Mouse (Mus musculus) megakaryocyte, embryonic 14.5 days (primary cell): ENCODE data around the gene Pparg.

ENCODE experiments used
- FLI1 ChIP-seq: IDR thresholded peaks from 2 replicates; pipeline ENCODE4 v1.6.1; 2012; ENCODE audit warnings: low read length, inconsistent platforms, mixed read lengths
- GATA1 ChIP-seq: IDR thresholded peaks from 3 replicates; pipeline ENCODE4 v1.6.1; 2012; ENCODE audit warnings: mixed read lengths, low read length, inconsistent platforms, borderline replicate concordance

DNA sequence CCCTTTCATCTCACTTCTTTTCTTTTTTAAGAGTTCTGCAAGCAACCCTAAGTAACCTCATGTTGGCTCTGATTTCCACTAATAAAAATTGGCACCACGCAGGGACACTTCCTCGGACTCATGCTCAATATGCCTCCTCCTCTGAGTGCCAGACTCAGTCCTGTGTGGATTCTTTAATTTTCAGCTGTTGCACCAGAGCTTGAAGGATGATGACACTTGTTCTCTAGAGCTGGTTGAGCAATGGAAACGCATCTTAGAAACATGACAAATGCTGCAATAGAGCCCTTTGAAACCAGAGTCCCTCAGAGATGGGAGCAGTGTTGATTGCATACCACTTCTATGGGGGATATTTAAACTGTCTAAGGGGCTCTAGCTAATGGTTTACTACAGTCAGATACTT is 63.7 kb downstream of the Pparg start:
- TF ChIP-seq GATA1 (no peak), FLI1 (no peak)
